ENCODE assay signal across 9 mouse cellular contexts in the genomic region with DNA sequence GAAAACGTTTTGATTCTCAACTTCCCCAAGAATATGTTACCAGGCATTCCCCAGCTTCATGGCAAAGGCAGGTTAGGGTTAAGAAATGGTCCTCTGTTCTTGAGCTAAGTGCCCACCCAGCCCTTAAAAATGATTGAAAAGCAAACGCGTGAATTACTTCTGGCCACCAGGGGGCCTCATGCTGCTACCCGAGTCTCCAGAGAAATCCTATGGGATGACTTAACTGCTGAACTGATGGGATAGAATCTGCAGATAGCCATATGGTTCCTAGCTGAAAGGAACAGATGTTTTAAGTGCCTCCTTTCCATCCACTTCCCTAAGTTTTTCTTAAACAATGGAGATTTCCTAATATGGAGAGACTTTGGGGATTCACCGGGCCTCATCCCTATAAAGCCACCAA. TPM values are rescaled to one million over a fixed set of nuclear protein-coding genes. Genes with fewer than 3 reads are reported as not detected.
A peak's percentile ranks its signal among the peaks of the same experiment; 100 is the strongest.
DNase-seq lines count a peak whose midpoint lies in the region; TF ChIP-seq lines count a peak whose summit lies in the region.
"Had no signal": no experiment of that assay in that cellular context is flagged by ENCODE, and none has a peak within 500 bp of the region (broad histone marks: within the 10 kb centered on the region; RNA-seq: fewer than 3 reads in every experiment).

No protein-coding gene starts in this region.

- no peaks in the 10 kb centered on the region for H3K79me2 ChIP-seq in MEL (ENCODE audit: control insufficient read depth, insufficient read depth, low read length, poor library complexity)

- peak; percentile 28 for TF ChIP-seq RAD21 in MEL (IDR thresholded peaks at IDR 0.05; ENCODE audit: low read depth, low read length)

- no peaks in the 10 kb centered on the region for H3K4me1 ChIP-seq in MEL (ENCODE audit: control insufficient read depth in 1 of 2, insufficient read depth in 2 of 2, low read length in 2 of 2)

- peaks cover 0 to 5% of the 10 kb centered on the region in 2 experiments; a peak in 2 of 4 replicates for H3K27me3 ChIP-seq in MEL (ENCODE audit: control insufficient read depth in 1 of 2, insufficient read depth in 2 of 2, low read length in 2 of 2)

- H3K4me3 ChIP-seq in MEL (ENCODE audit: control insufficient read depth in 1 of 2, insufficient read depth in 1 of 2, low read depth in 2 of 2, low read length in 2 of 2) = no peak overlapping the region
- H3K4me3 ChIP-seq: erythroblast, embryonic 14.5 days; limb, embryonic 12.5 days had no signal

- H3K9me3 ChIP-seq in MEL (replicated peaks; ENCODE audit: insufficient read depth, low read length) = no peaks in the 10 kb centered on the region
- H3K9me3 ChIP-seq: limb, embryonic 12.5 days had no signal

- TF ChIP-seq POLR2A in MEL (IDR thresholded peaks at IDR 0.05; ENCODE audit: control insufficient read depth in 1 of 2, insufficient read depth in 1 of 2, low read depth in 1 of 2, low read length in 2 of 2, poor library complexity in 1 of 2) = no peak

- peak; percentile 40 for DNase-seq in kidney, adult 9 months
- DNase-seq in kidney, adult 11 months = no peak
- DNase-seq in MEL (ENCODE audit: low read depth, low spot score) = peak; percentile 47
- DNase-seq in adrenal gland, postnatal 25 days = peak; percentile 59
- DNase-seq in induced T-regulatory cell, adult 2 months (ENCODE audit: low read depth) = peak; percentile 20
- peak; percentile 59 for DNase-seq in lung, postnatal 25 days (ENCODE audit: low spot score)
- no peak for DNase-seq in urinary bladder, postnatal 4 days (ENCODE audit: low spot score in 2 of 2)

- H3K27ac ChIP-seq in MEL (ENCODE audit: control insufficient read depth, low read depth, low read length) = no peak overlapping the region
- H3K27ac ChIP-seq: limb, embryonic 12.5 days had no signal

- TF ChIP-seq EP300 in MEL (IDR thresholded peaks at IDR 0.05; ENCODE audit: low read depth in 1 of 2, low read length in 2 of 2) = no peak

- no peak overlapping the region for H3K9ac ChIP-seq in MEL (ENCODE audit: control insufficient read depth, low read depth, low read length, poor library complexity, severe bottlenecking)
- H3K9ac ChIP-seq: limb, embryonic 12.5 days had no signal

- peak; percentile 46 to 69 (median 64) for TF ChIP-seq CTCF in MEL (IDR thresholded peaks at IDR 0.05 in 2 of 3, conservative IDR thresholded peaks at IDR 0.05 in 1 of 3; ENCODE audit: control insufficient read depth in 1 of 3, insufficient read depth in 1 of 3, low read depth in 2 of 3, low read length in 3 of 3, poor library complexity in 1 of 3, severe bottlenecking in 1 of 3)

- H3K36me3 ChIP-seq in MEL (ENCODE audit: control insufficient read depth in 1 of 2, insufficient read depth in 2 of 2, low read length in 2 of 2) = no peaks in the 10 kb centered on the region

TF ChIP-seq in MEL, 35 proteins besides CTCF, POLR2A, EP300 and RAD21:
- TF ChIP-seq MAX (IDR thresholded peaks at IDR 0.05; ENCODE audit: low read length) = no peak
- peak; percentile 56 for TF ChIP-seq SMC3 (IDR thresholded peaks at IDR 0.05; ENCODE audit: low read depth, low read length)

RNA-seq across cellular contexts. Expression of gene Tmem100, which starts 7.9 kb away (rescaled TPM):
- total RNA-seq in MEL (2012; rRNA removed) = not detected in 2 replicates
- polyA plus RNA-seq in MEL (2012; ENCODE audit: insufficient read depth in 1 of 2, insufficient read length in 2 of 2, low read depth in 1 of 2, low replicate concordance in 2 of 2, missing spikeins in 1 of 2) = not detected
- 2.0 and 2.8 TPM in 2 replicates for total RNA-seq in adrenal gland, postnatal 25 days (2021)
- polyA plus RNA-seq: erythroblast, embryonic 14.5 days had no signal

RNA-seq across cellular contexts. Expression of gene Pctp, which starts 35.3 kb away (rescaled TPM):
- total RNA-seq in MEL (2012; rRNA removed) = 6.4 and 7.3 TPM in 2 replicates
- polyA plus RNA-seq in MEL (2012; ENCODE audit: insufficient read depth in 1 of 2, insufficient read length in 2 of 2, low read depth in 1 of 2, low replicate concordance in 2 of 2, missing spikeins in 1 of 2) = 10 to 100 TPM in 1 of 2 experiments, not detected in 1; 10.2 TPM
- 7.9 and 9.9 TPM in 2 replicates for total RNA-seq in adrenal gland, postnatal 25 days (2021)

Comparison
In these comparisons a context has a peak if more than half of its experiments do, and no peak if none do; other contexts are left out.
1. DNase-seq: peak in kidney, adult 9 months (single experiment), MEL (single experiment), adrenal gland, postnatal 25 days (single experiment), induced T-regulatory cell, adult 2 months (single experiment) and lung, postnatal 25 days (single experiment); none in kidney, adult 11 months (single experiment) and urinary bladder, postnatal 4 days (0 of 2).